Mouse (Mus musculus) skeletal muscle tissue, adult 2 months (tissue): Measurements from ENCODE around the gene Glmn.

Source experiments
- DNase-seq: peaks from one replicate; pipeline ENCODE4 v3.0.0-alpha.2; 2012; ENCODE audit warnings: low read depth, low spot score

The Glmn gene

GRCm38 (mm10) chr5:107518602-107519001 is 79.1 kb downstream of the Glmn start:
- DNase-seq = no peak

- DNase-seq = no peak
Measured at GRCm38 (mm10) chr5:107516087-107516486, 81.6 kb downstream of the Glmn start.

- DNase-seq = no peak
Measured at GRCm38 (mm10) chr5:107515453-107515852, 82.2 kb downstream of the Glmn start.

GRCm38 (mm10) chr5:107513583-107513982 is 84.1 kb downstream of the Glmn start:
- DNase-seq = no peak

- DNase-seq = no peak
Measured at GRCm38 (mm10) chr5:107511326-107511725, 86.4 kb downstream of the Glmn start.

- DNase-seq = peak; percentile 77
Measured at GRCm38 (mm10) chr5:107510503-107510902, 87.2 kb downstream of the Glmn start.

GRCm38 (mm10) chr5:107507321-107507720 is 90.4 kb downstream of the Glmn start, which contains the start of gene Gm42669:
Gene Gm42669 (plus strand): TSS chr5:107507621.
- no peak for DNase-seq

GRCm38 (mm10) chr5:107500741-107501140 is 96.9 kb downstream of the Glmn start:
- DNase-seq = no peak

- DNase-seq = no peak
Measured at GRCm38 (mm10) chr5:107499891-107500535, 97.7 kb downstream of the Glmn start.
